Mouse (Mus musculus) kidney, adult 2 months (tissue): ENCODE results near the gene Ankrd13b. TPM values are rescaled to one million over a fixed set of nuclear protein-coding genes. Genes with fewer than 3 reads are reported as not detected.

Experiments used
- DNase-seq: peaks from one replicate; pipeline ENCODE4 v3.0.0; 2021
- H3K27ac ChIP-seq: fragments of 200-500 bp; 2 replicates; pipeline ENCODE4 v1.5.1; 2012; ENCODE audit warnings: low read depth, low read length, control low read depth, inconsistent platforms; ENCODE audit not compliant: insufficient read depth
- H3K27me3 ChIP-seq: fragments of 200-500 bp; replicated peaks from 2 replicates; pipeline ENCODE4 v1.6.1; 2012; ENCODE audit warnings: mild to moderate bottlenecking, moderate library complexity, low read length, inconsistent platforms; ENCODE audit not compliant: control insufficient read depth, insufficient read depth
- H3K36me3 ChIP-seq: fragments of 200-500 bp; 2 replicates; pipeline ENCODE4 v1.6.1; 2012; ENCODE audit warnings: mild to moderate bottlenecking, moderate library complexity, low read length, inconsistent platforms; ENCODE audit not compliant: control insufficient read depth, insufficient read depth
- H3K4me1 ChIP-seq: fragments of 200-500 bp; 2 replicates; pipeline ENCODE4 v1.6.1; 2011; ENCODE audit warnings: low read length; ENCODE audit not compliant: control insufficient read depth, insufficient read depth
- H3K4me3 ChIP-seq: fragments of 200-500 bp; 2 replicates; pipeline ENCODE4 v1.5.1; 2011; ENCODE audit warnings: mild to moderate bottlenecking, low read depth, low read length, control low read depth; ENCODE audit not compliant: insufficient read depth
- CTCF ChIP-seq: fragments of 200-500 bp; conservative IDR thresholded peaks from 2 replicates; pipeline ENCODE4 v1.5.1; 2011; ENCODE audit warnings: low read depth, mild to moderate bottlenecking, control low read depth, low read length, moderate library complexity, mixed read lengths; ENCODE audit not compliant: insufficient read depth, insufficient read length
- POLR2A ChIP-seq: fragments of 200-500 bp; IDR thresholded peaks from one replicate; pipeline ENCODE4 v1.6.1; 2011; ENCODE audit warnings: low read depth, low read length, control low read depth
- WGBS: fragments of 180-500 bp; shearing (Covaris S2); methylation state at CpG from one replicate; pipeline ENCODE4 v1.1.7; 2018; 5-methylcytosine and 5-hydroxymethylcytosine counted together
- polyA plus RNA-seq: library from polyadenylated mRNA; depleted of rRNA; stranded (reverse); fragments of >200 nt; gene quantifications from 2 replicates; pipeline ENCODE4 v1.2.3, GENCODE M21; 2012

Ankrd13b gene
- polyA plus RNA-seq, 1 experiment: 22.3 TPM

DNA sequence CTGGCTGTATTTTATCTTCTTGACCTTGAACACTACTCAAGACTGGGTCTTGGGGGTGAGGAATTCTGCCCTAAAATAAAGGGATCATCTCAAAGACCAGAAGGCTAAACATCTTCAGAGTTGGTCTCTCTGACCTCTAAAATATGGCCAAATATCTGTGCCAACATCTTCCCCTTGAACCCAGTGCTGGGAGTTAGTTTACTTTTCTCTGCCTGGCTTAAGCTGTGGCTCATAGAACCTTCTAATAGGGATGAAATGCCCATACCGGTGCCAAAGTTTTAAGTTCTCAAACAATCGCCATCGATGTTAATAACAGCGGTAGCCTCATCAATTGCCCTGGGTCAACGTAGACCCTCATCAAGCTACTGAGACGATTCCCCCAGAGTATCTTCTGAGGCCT, 27.6 kb downstream of the Ankrd13b start:
- DNase-seq: no peak
- Histone ChIP-seq H3K4me1 (peaks cover 5% of the 10 kb centered on the region; the same call in 1 of the 2 replicates), H3K27ac (no peak overlapping the region), H3K36me3 (no peaks in the 10 kb centered on the region), H3K4me3 (peak overlapping the region; percentile 69), H3K27me3 (no peaks in the 10 kb centered on the region)
- 5% methylated on average over 6 of the region's 6 CpGs for WGBS
- TF ChIP-seq POLR2A: no peak
- TF ChIP-seq CTCF: no peak

DNA sequence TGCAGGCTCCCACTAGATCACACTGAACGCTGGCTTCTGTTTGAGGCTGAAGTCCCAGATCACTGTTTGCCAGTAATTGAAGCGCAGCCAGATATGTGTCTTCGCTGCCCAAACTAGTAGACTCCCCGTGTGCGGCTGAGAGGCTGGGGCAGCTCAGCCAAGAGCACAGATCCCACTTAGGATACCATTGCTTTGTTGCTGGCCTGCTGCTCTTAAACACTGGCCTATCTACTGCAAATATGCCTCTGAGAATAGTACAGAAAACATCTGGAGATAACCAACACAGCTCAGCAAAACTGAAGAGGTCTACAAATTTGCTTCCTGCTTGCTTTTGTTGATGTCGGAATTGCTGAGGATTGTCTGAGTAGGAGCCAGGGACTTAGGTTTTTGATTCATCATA, 32.6 kb downstream of the Ankrd13b start:
- no peak overlapping the region for H3K4me3 ChIP-seq
- H3K27me3 ChIP-seq: no peaks in the 10 kb centered on the region
- H3K4me1 ChIP-seq: peaks cover 2% of the 10 kb centered on the region; the same call in 1 of the 2 replicates
- no peaks in the 10 kb centered on the region for H3K36me3 ChIP-seq
- H3K27ac ChIP-seq: peak overlapping the region; percentile 63; the same call in 1 of the 2 replicates
- no peak for TF ChIP-seq POLR2A
- no peak for TF ChIP-seq CTCF
- peak; percentile 67 for DNase-seq
- 44% methylated on average over 6 of the region's 6 CpGs for WGBS

DNA sequence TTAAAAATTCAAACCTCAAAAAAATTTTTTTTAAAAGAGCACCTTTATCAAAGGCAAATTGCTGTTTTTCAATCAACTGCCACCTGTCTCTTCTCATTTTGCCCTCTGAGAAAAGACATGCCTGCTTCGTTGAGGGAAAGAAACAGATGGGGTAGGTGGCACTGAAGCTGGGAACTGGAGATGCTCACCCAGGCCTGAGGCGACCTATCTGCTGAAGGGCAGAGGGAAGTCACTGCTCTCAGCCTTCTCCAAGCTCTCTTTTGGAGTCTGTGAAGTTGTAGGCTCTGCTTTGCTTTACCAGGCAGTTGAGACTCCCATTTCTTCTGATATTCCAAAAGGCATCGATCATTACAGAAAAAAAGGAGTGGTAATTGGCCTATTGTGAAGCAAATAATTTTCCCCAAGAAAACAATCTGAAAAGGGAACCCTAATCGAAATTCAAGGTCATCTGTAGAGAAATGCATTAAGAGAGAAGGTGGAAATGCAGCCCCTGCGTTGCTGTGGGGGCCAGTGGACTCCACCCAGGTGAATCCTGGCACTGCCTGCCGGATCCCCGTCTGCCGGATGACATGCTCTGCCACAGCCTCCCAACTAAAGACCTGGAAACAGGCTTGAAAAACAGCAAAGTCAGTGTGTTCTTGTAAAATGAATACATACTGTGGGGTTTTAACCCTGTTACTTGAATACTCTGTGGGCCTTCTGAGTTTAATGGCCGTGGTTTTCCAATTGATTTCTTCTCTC, 33.5 kb downstream of the Ankrd13b start:
- Histone ChIP-seq H3K27ac (no peak overlapping the region), H3K27me3 (no peaks in the 10 kb centered on the region), H3K4me1 (no peaks in the 10 kb centered on the region; the same call in 1 of the 2 replicates), H3K4me3 (no peak overlapping the region), H3K36me3 (no peaks in the 10 kb centered on the region)
- DNase-seq: no peak
- TF ChIP-seq POLR2A (no peak), CTCF (no peak)
- WGBS: 88% methylated on average over 9 of the region's 9 CpGs

DNA sequence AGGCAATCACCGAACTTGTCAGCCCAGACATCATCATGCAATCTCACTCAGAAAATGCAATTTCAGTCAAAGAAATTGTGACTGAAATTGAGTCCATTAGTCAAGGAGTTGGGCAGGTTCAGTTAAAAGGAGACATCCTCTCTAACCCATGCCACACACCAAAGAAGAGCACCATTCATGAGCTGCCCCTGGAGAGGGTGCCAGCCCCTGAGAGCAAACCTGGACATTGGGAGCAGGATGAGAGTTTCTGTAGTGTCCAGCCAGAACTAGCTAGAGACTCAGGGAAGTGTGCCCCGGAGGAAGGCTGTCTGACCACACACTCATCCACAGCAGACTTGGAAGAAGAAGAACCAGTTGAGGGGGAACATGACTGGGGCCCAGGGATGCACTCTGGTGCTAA, 36.1 kb downstream of the Ankrd13b start:
- Histone ChIP-seq H3K4me3 (no peak overlapping the region), H3K27me3 (no peaks in the 10 kb centered on the region), H3K4me1 (no peaks in the 10 kb centered on the region; the same call in 1 of the 2 replicates), H3K27ac (no peak overlapping the region), H3K36me3 (peaks cover 3% of the 10 kb centered on the region; the same call in 1 of the 2 replicates)
- TF ChIP-seq CTCF (no peak), POLR2A (no peak)
- WGBS: 97% methylated on average over 2 of the region's 2 CpGs
- DNase-seq: no peak

DNA sequence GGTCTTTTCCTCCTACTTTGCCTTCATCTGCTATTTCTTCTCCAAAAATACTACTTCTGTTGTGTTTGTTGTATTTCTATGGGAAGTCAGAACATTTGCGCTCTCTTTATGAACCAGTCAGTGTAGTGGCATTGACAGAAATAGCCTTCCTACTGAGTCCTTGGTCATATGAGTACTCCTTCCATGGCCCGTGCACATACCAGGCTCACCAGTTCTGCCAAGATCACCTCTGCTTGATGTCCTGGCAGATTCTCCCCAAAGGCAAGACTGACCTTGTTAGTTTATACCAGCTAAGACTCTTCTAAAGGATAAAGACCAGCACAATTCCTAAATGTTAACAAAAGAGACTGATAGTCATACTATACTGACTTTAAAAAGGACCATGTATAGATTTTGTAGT, 37.8 kb downstream of the Ankrd13b start:
- Histone ChIP-seq H3K27ac (no peak overlapping the region), H3K27me3 (no peaks in the 10 kb centered on the region), H3K36me3 (peaks cover 3% of the 10 kb centered on the region; the same call in 1 of the 2 replicates), H3K4me1 (peaks cover 1% of the 10 kb centered on the region; the same call in 1 of the 2 replicates), H3K4me3 (no peak overlapping the region)
- DNase-seq: no peak
- TF ChIP-seq CTCF: no peak
- no peak for TF ChIP-seq POLR2A
- 92% methylated on average over 2 of the region's 2 CpGs for WGBS

DNA sequence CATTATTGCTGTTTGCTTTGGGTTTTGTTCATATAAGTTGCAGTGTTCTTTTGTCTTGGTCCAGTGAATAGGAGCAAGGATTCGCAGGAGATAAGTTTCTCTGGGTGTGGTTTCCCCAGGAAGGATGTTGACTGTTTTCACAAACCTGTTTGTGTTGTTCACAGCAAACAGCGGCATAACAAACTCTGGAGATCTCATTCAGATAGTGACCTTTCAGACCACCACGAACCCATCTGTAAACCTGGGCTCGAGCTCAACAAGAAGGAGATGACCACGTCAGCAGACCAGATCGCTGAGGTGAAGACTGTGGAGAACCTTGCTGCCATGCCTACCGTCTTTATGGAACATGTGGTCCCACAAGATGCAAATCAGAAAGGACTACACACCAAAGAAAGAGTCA, 40.3 kb downstream of the Ankrd13b start:
- Histone ChIP-seq H3K27me3 (no peaks in the 10 kb centered on the region), H3K36me3 (peaks cover 3% of the 10 kb centered on the region; the same call in 1 of the 2 replicates), H3K27ac (peak overlapping the region; percentile 33; the same call in 1 of the 2 replicates), H3K4me1 (peaks cover 7% of the 10 kb centered on the region; the same call in 1 of the 2 replicates), H3K4me3 (no peak overlapping the region)
- 73% methylated on average over 7 of the region's 7 CpGs for WGBS
- TF ChIP-seq POLR2A (no peak), CTCF (no peak)
- peak; percentile 17 for DNase-seq

DNA sequence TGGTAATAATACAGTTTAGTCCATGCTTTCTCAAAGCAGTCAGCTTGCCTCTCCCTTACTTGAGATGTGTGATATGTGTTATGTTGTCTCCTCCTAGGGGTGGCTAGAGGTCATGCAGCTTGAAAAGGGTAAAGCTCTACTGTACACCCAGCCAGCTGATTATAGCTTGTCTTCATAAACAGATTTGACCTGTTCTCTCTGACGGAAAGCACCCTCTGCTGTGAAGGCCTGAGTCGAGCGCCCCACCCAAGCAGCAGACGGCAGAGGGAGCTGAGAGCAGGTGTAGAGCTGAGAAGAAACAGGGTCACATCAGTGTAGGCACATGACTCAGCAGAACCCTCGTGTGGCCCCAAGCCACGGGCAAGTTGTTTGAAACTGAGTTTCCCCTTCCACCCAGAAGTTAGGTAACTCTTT, 42.8 kb downstream of the Ankrd13b start:
- Histone ChIP-seq H3K36me3 (peaks cover 3% of the 10 kb centered on the region; the same call in 1 of the 2 replicates), H3K27me3 (no peaks in the 10 kb centered on the region), H3K4me1 (peaks cover 7% of the 10 kb centered on the region), H3K4me3 (no peak overlapping the region), H3K27ac (no peak overlapping the region)
- 30% methylated on average over 6 of the region's 6 CpGs for WGBS
- TF ChIP-seq CTCF (peak; percentile 52), POLR2A (no peak)
- peak; percentile 80 for DNase-seq
